Mouse (Mus musculus): ENCODE data around the gene Actr3.

Actr3 gene

GRCm38 (mm10) chr1:125351416-125352037 is 84.0 kb downstream of the Actr3 start:
- DNase-seq (ENCODE audit: low spot score), result no peak

GRCm38 (mm10) chr1:125350843-125351242 is 84.7 kb downstream of the Actr3 start:
- DNase-seq (ENCODE audit: low spot score), result no peak

- DNase-seq (ENCODE audit: low spot score), result no peak
Measured at GRCm38 (mm10) chr1:125345854-125346253, 89.7 kb downstream of the Actr3 start.

GRCm38 (mm10) chr1:125345448-125345847 is 90.1 kb downstream of the Actr3 start:
- no peak for DNase-seq (ENCODE audit: low spot score)

- no peak for DNase-seq (ENCODE audit: low spot score)
Measured at GRCm38 (mm10) chr1:125343105-125343504, 92.4 kb downstream of the Actr3 start.
